ENCODE assay signal across 20 mouse cellular contexts in genomic region chr8:73053878-73054277, GRCm38 (mm10).
"Had no signal": no experiment of that assay in that cellular context is flagged by ENCODE, and none has a peak within 500 bp of the region (broad histone marks: within the 10 kb centered on the region; RNA-seq: fewer than 3 reads in every experiment).

No protein-coding gene starts in this region.

- H3K36me3 ChIP-seq: limb, embryonic 12.5 days; liver, embryonic 13.5 days; lung, embryonic 15.5 days; midbrain, embryonic 15.5 days had no signal

- H3K4me1 ChIP-seq: limb, embryonic 12.5 days; liver, embryonic 13.5 days; lung, embryonic 15.5 days; megakaryocyte, embryonic 14.5 days; midbrain, embryonic 15.5 days had no signal

- H3K9ac ChIP-seq: limb, embryonic 12.5 days; liver, embryonic 13.5 days; liver, postnatal 0 days; lung, embryonic 15.5 days; midbrain, embryonic 15.5 days had no signal

- ATAC-seq: liver, postnatal 0 days; midbrain, embryonic 15.5 days had no signal

- H3K4me2 ChIP-seq: limb, embryonic 12.5 days; liver, embryonic 13.5 days; lung, embryonic 15.5 days; midbrain, embryonic 11.5 days; midbrain, embryonic 15.5 days had no signal

- H3K4me3 ChIP-seq: limb, embryonic 12.5 days; liver, embryonic 13.5 days; lung, embryonic 15.5 days; megakaryocyte, embryonic 14.5 days; midbrain, embryonic 15.5 days had no signal

- H3K27me3 ChIP-seq: limb, embryonic 12.5 days; liver, embryonic 13.5 days; lung, embryonic 15.5 days; megakaryocyte, embryonic 14.5 days; midbrain, embryonic 15.5 days had no signal

- H3K27ac ChIP-seq: kidney, postnatal 0 days; limb, embryonic 12.5 days; liver, embryonic 13.5 days; lung, embryonic 15.5 days; macrophage; midbrain, embryonic 15.5 days; stomach, postnatal 0 days had no signal

- H3K9me3 ChIP-seq: limb, embryonic 12.5 days; liver, embryonic 13.5 days; lung, embryonic 15.5 days; megakaryocyte, embryonic 14.5 days; midbrain, embryonic 15.5 days had no signal

- DNase-seq: kidney, adult 9 months; kidney, postnatal 36 days; layer of hippocampus, adult 9-11 months; layer of hippocampus, postnatal 36 days; liver; liver, embryonic 13.5 days; liver, postnatal 0 days; lung, postnatal 14 days; right cerebral cortex, adult 18-20 months; right cerebral cortex, postnatal 25 days; thymus, adult 18-20 months; thymus, postnatal 14 days had no signal
